Mouse (Mus musculus) heart, embryonic 14.5 days (tissue): ENCODE results near the gene Mmrn1. TPM values are rescaled to one million over a fixed set of nuclear protein-coding genes. Genes with fewer than 3 reads are reported as not detected.

Source experiments
- ATAC-seq: fragments of 200-750 bp; cut with Nextera tagmentation; 2 replicates; pipeline ENCODE4 v1.8.0; 2017; ENCODE audit warnings: low read depth, moderate TSS enrichment; ENCODE audit not compliant: insufficient number of reproducible peaks, insufficient read depth, low FRiP score
- H3K27ac ChIP-seq, 2 experiments: fragments of 200-500 bp in 1 of 2; fragments of 300-500 bp in 1 of 2; sonication (generic) in 1 of 2; replicated peaks in 1 of 2; 2 replicates each; pipeline ENCODE4 v1.5.1; 2012 to 2014; ENCODE audit warnings: low read depth in 2 of 2, low read length in 2 of 2, control low read depth in 1 of 2, mild to moderate bottlenecking in 1 of 2, mixed read lengths in 1 of 2; ENCODE audit not compliant: control insufficient read depth in 1 of 2, insufficient read depth in 1 of 2
- H3K27me3 ChIP-seq: fragments of 300-500 bp; sonication (generic); 2 replicates; pipeline ENCODE4 v1.6.1; 2014; ENCODE audit warnings: mild to moderate bottlenecking, low read length, control low read depth; ENCODE audit not compliant: control insufficient read depth, insufficient read depth
- H3K36me3 ChIP-seq: fragments of 300-500 bp; sonication (generic); 2 replicates; pipeline ENCODE4 v1.6.1; 2014; ENCODE audit warnings: mild to moderate bottlenecking, control low read depth, low read length, mixed read lengths; ENCODE audit not compliant: control insufficient read depth, insufficient read depth
- H3K4me1 ChIP-seq, 2 experiments: fragments of 200-500 bp in 1 of 2; fragments of 300-500 bp in 1 of 2; sonication (generic) in 1 of 2; 2 replicates each; pipeline ENCODE4 v1.6.1; 2012 to 2014; ENCODE audit warnings: low read length in 2 of 2, control low read depth in 1 of 2, mixed read lengths in 1 of 2; ENCODE audit not compliant: control insufficient read depth in 2 of 2, insufficient read depth in 2 of 2
- H3K4me2 ChIP-seq: fragments of 300-500 bp; sonication (generic); 2 replicates; pipeline ENCODE4 v1.6.1; 2014; ENCODE audit warnings: mild to moderate bottlenecking, low read length
- H3K4me3 ChIP-seq, 2 experiments: fragments of 200-500 bp in 1 of 2; fragments of 300-500 bp in 1 of 2; sonication (generic) in 1 of 2; 2 replicates each; pipeline ENCODE4 v1.5.1; 2012 to 2014; ENCODE audit warnings: low read length in 2 of 2, mild to moderate bottlenecking in 2 of 2, control low read depth in 1 of 2, low read depth in 1 of 2, moderate library complexity in 1 of 2; ENCODE audit not compliant: control insufficient read depth in 1 of 2, insufficient read depth in 1 of 2
- H3K9ac ChIP-seq: fragments of 300-500 bp; sonication (generic); 2 replicates; pipeline ENCODE4 v1.6.1; 2014; ENCODE audit warnings: mild to moderate bottlenecking, low read length
- H3K9me3 ChIP-seq: fragments of 300-500 bp; sonication (generic); 2 replicates; pipeline ENCODE4 v1.6.1; 2016; ENCODE audit warnings: low read length, control low read depth; ENCODE audit not compliant: control insufficient read depth
- WGBS: fragments of 180-500 bp; shearing (Covaris S2); extraction: QIAGEN DNeasy Blood & Tissue Kit; methylation state at CpG from one replicate; pipeline ENCODE4 v1.1.7; 2014; 5-methylcytosine and 5-hydroxymethylcytosine counted together
- polyA plus RNA-seq: library from polyadenylated mRNA; unstranded; fragments of >200 nt; fragmentation: Nextera tagmentation; extraction: Ambion mirVana; gene quantifications from 2 replicates; pipeline ENCODE4 v1.2.1, GENCODE M21; 2014

The Mmrn1 gene
- polyA plus RNA-seq, 1 experiment from 2014 or later, result 4.9 TPM

GRCm38 (mm10) chr6:60944621-60945020, 19.8 kb downstream of the Mmrn1 start:
- Histone ChIP-seq H3K4me1 (no peaks in the 10 kb centered on the region), H3K9ac (no peak overlapping the region), H3K27ac (no peak overlapping the region), H3K4me2 (no peak overlapping the region), H3K9me3 (no peaks in the 10 kb centered on the region), H3K36me3 (no peaks in the 10 kb centered on the region), H3K4me3 (no peak overlapping the region), H3K27me3 (no peaks in the 10 kb centered on the region)
- 64% methylated on average over 9 of the region's 9 CpGs for WGBS
- ATAC-seq, result no peak

- WGBS, result 56% methylated on average over 3 of the region's 3 CpGs
- Histone ChIP-seq H3K4me1 (no peaks in the 10 kb centered on the region), H3K9ac (no peak overlapping the region), H3K9me3 (no peaks in the 10 kb centered on the region), H3K4me3 (no peak overlapping the region), H3K27ac (no peak overlapping the region), H3K36me3 (no peaks in the 10 kb centered on the region), H3K27me3 (no peaks in the 10 kb centered on the region), H3K4me2 (no peak overlapping the region)
- no peak for ATAC-seq
Measured at GRCm38 (mm10) chr6:60950415-60950814, 25.6 kb downstream of the Mmrn1 start.

- 90% methylated on average over 2 of the region's 2 CpGs for WGBS
- no peak for ATAC-seq
- H3K4me2 ChIP-seq, result no peak overlapping the region
Measured at GRCm38 (mm10) chr6:60961285-60961684, 36.5 kb downstream of the Mmrn1 start.

GRCm38 (mm10) chr6:60961838-60962237, 37.1 kb downstream of the Mmrn1 start:
- H3K4me2 ChIP-seq, result no peak overlapping the region
- ATAC-seq, result no peak
- H3K9ac ChIP-seq, result no peak overlapping the region
- no peaks in the 10 kb centered on the region for H3K4me1 ChIP-seq
- no peaks in the 10 kb centered on the region for H3K36me3 ChIP-seq
- no peak overlapping the region for H3K4me3 ChIP-seq
- H3K9me3 ChIP-seq, result no peaks in the 10 kb centered on the region
- H3K27ac ChIP-seq, result no peak overlapping the region
- no peaks in the 10 kb centered on the region for H3K27me3 ChIP-seq
- 63% methylated on average over 2 of the region's 2 CpGs for WGBS

More at GRCm38 (mm10) chr6:60961285-60961684, 36.5 kb downstream of the Mmrn1 start:
- no peaks in the 10 kb centered on the region for H3K36me3 ChIP-seq
- H3K9ac ChIP-seq, result no peak overlapping the region
- no peak overlapping the region for H3K4me3 ChIP-seq
- no peaks in the 10 kb centered on the region for H3K4me1 ChIP-seq
- no peaks in the 10 kb centered on the region for H3K9me3 ChIP-seq
- H3K27ac ChIP-seq, result no peak overlapping the region
- no peaks in the 10 kb centered on the region for H3K27me3 ChIP-seq

GRCm38 (mm10) chr6:60962668-60963067, 37.9 kb downstream of the Mmrn1 start:
- H3K9me3 ChIP-seq, result no peaks in the 10 kb centered on the region
- WGBS, result 83% methylated on average over 2 of the region's 2 CpGs
- no peak overlapping the region for H3K4me2 ChIP-seq
- H3K4me3 ChIP-seq, result no peak overlapping the region
- H3K9ac ChIP-seq, result no peak overlapping the region
- H3K27me3 ChIP-seq, result no peaks in the 10 kb centered on the region
- ATAC-seq, result no peak
- H3K27ac ChIP-seq, result no peak overlapping the region
- no peaks in the 10 kb centered on the region for H3K36me3 ChIP-seq
- H3K4me1 ChIP-seq, result no peaks in the 10 kb centered on the region

GRCm38 (mm10) chr6:60963726-60964125, 39.0 kb downstream of the Mmrn1 start:
- H3K27ac ChIP-seq, result no peak overlapping the region
- no peaks in the 10 kb centered on the region for H3K36me3 ChIP-seq
- H3K9me3 ChIP-seq, result no peaks in the 10 kb centered on the region
- no peaks in the 10 kb centered on the region for H3K4me1 ChIP-seq
- H3K4me2 ChIP-seq, result no peak overlapping the region
- H3K9ac ChIP-seq, result no peak overlapping the region
- no peak for ATAC-seq
- no peak overlapping the region for H3K4me3 ChIP-seq
- WGBS, result 55% methylated on average over 1 of the region's 1 CpGs
- no peaks in the 10 kb centered on the region for H3K27me3 ChIP-seq

GRCm38 (mm10) chr6:60966931-60967330, 42.2 kb downstream of the Mmrn1 start:
- WGBS, result 75% methylated on average over 4 of the region's 4 CpGs
- Histone ChIP-seq H3K9me3 (no peaks in the 10 kb centered on the region), H3K27ac (no peak overlapping the region), H3K4me1 (no peaks in the 10 kb centered on the region; a peak in 1 of 4 replicates), H3K9ac (no peak overlapping the region), H3K4me2 (no peak overlapping the region), H3K4me3 (no peak overlapping the region), H3K27me3 (no peaks in the 10 kb centered on the region), H3K36me3 (no peaks in the 10 kb centered on the region)
- no peak for ATAC-seq

- Histone ChIP-seq H3K27ac (no peak overlapping the region), H3K36me3 (no peaks in the 10 kb centered on the region), H3K9me3 (no peaks in the 10 kb centered on the region), H3K4me2 (no peak overlapping the region), H3K4me3 (no peak overlapping the region), H3K27me3 (no peaks in the 10 kb centered on the region), H3K9ac (no peak overlapping the region), H3K4me1 (no peaks in the 10 kb centered on the region; a peak in 1 of 4 replicates)
- ATAC-seq, result no peak
- WGBS, result 57% methylated on average over 6 of the region's 6 CpGs
Measured at GRCm38 (mm10) chr6:60969407-60969806, 44.6 kb downstream of the Mmrn1 start.
